Mouse (Mus musculus) bone marrow, adult 2 months (tissue): ENCODE data around the gene Rft1.

ENCODE experiments used
- CTCF ChIP-seq: fragments of 200-500 bp; IDR thresholded peaks from 2 replicates; pipeline ENCODE4 v1.5.1; 2011; ENCODE audit warnings: low read length, control low read depth; ENCODE audit not compliant: control insufficient read depth, insufficient read depth
- POLR2A ChIP-seq: fragments of 200-500 bp; IDR thresholded peaks from 2 replicates; pipeline ENCODE4 v1.6.1; 2011; ENCODE audit warnings: low read depth, mild to moderate bottlenecking, control low read depth, low read length, borderline replicate concordance; ENCODE audit not compliant: control insufficient read depth

DNA sequence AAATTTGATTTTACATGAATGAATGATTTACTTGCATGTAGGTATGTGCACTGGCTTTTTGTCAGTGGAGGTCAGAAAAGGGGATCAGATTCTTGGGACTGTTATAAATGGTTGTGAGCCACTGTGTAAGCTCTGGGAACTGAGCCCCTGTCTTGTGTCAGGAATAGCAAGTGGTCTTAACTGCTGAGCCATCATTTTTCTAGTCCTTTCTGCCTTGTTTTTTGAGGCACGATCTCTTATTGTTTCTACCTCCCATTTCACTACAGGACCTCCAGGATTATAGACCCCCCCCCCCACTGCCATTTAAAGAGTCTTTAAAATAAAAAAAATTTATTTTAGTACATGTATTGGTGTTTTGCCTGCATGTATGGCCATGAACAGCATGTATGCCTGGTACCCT, 67.7 kb downstream of the Rft1 start:
- no peak for TF ChIP-seq POLR2A
- TF ChIP-seq CTCF = no peak
